Mouse (Mus musculus): Measurements from ENCODE around the gene Hsf2.
A peak's percentile ranks its signal among the peaks of the same experiment; 100 is the strongest.

GRCm38 (mm10) chr10:57448051-57448716 is 38.0 kb upstream of the Hsf2 start:
- TF ChIP-seq HCFC1 (IDR thresholded peaks at IDR 0.05; ENCODE audit: borderline replicate concordance, insufficient read depth, low read length) (no peak), MAFK (IDR thresholded peaks at IDR 0.05; ENCODE audit: insufficient read depth, low read depth, low read length) (no peak), ZNF384 (IDR thresholded peaks at IDR 0.05; ENCODE audit: low read depth, low read length) (no peak), ZC3H11A (IDR thresholded peaks at IDR 0.05; ENCODE audit: borderline replicate concordance, low read depth, low read length) (peak; percentile 46)
